Mouse (Mus musculus): ENCODE measurements at regions not wholly inside any gene's neighbourhood (a gene's known extent, or its start where the extent isn't known, plus 50 kb on each side); places are given as distances from the start of the nearest gene placed in this dataset. TPM values are rescaled to one million over a fixed set of nuclear protein-coding genes. Genes with fewer than 3 reads are reported as not detected.

DNA sequence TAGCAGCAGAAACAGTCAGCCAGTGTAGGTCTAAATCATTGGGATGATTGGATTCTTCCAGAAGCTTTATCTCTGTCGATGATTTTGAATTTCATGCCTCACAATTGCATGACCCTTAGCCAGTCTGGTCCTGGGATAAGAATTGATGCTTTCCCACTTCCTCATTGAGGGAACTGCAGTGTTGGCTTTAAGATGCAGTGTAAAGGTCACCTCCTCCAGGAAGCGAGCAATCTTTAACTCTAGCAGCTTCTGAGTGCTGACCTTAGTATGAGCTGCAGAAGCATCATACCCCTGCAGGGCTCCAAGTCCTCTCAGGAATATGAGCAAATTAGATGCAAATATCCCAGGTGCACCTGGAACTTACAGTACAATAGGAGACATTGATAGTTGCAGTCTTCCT lies 1132.2 kb upstream of the A1bg start:
- 84% methylated on average over 2 of the region's 2 CpGs for WGBS
- Histone ChIP-seq H3K9me3 (replicated peaks) (0 out of 2 replicates have a peak, but pooled peaks cover 4% of the 10 kb centered on the region), H3K27me3 (ENCODE audit: low read depth, poor library complexity, severe bottlenecking) (no peaks in the 10 kb centered on the region), H3K27ac (replicated peaks) (no peak overlapping the region), H3K36me3 (no peaks in the 10 kb centered on the region), H3K4me1 (no peaks in the 10 kb centered on the region), H3K4me3 (no peak overlapping the region)
- no peak for DNase-seq (ENCODE audit: low spot score)

DNA sequence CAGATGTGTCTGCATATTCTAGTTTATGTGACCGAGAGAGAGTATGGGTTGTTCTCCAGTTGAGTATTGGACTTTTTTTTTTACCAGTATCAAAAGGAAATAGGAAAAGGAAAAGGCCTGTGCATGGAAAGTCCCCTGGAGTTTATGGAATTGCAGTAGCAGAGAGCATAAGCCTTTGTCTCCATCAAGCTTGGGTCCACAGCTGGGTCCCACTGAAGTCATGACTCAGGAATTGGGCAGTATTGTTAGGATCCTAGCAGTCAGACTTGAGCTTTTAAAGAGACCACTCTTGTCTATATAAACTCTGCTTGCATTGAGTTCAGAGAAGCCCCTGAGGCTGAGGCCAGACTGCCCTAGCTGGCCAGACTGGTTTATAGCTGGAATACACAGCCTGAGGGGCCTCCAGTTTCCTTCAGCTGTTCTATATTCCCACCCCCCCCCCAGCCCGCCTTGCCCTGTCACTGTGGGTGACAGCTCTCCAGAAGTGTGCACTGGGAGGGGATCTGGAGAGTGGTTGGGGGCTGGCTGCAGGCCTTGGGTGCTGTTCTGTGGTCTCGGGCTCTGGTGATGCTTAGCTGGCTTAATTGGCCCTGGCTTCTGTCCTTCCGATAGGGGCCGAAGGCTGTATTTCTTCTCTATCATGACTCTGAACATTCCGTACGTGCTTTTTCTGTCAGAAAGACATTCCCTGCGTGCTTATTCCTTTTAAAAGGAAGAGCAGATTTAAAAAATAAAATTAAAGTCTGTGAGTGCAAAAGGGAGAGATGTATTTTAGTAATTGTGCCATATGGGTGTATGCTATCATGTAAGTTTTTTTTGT lies 1130.8 kb upstream of the A1bg start:
- 88% methylated on average over 8 of the region's 8 CpGs for WGBS

DNA sequence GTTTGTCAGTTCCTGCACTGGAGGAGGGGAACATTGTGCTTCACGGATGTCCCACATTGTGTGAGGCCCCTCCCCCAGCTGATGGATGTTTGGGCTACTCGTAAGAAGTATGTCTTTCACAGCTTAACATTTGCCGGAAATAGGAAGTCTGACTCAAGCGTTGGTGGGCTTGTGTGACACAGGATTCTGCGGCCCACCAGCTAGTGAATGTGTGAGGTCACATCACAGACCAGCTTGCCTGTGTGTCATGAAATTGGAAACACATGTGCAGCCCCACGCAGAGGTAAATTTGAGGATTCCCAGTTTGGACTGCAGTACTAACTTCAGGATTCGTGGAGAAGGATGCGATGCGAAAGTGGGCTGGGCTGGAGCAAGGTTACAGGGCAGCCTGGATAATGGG lies 1126.6 kb upstream of the A1bg start:
- peak; percentile 29 for DNase-seq (ENCODE audit: low spot score)
- H3K36me3 ChIP-seq = no peaks in the 10 kb centered on the region
- H3K27me3 ChIP-seq (ENCODE audit: low read depth, poor library complexity, severe bottlenecking) = no peaks in the 10 kb centered on the region
- H3K4me3 ChIP-seq = no peak overlapping the region
- 75% methylated on average over 9 of the region's 9 CpGs for WGBS
- H3K27ac ChIP-seq (replicated peaks) = no peak overlapping the region
- no peaks in the 10 kb centered on the region for H3K4me1 ChIP-seq
- H3K9me3 ChIP-seq (replicated peaks) = 0 out of 2 replicates have a peak, but pooled peaks cover 4% of the 10 kb centered on the region

More for the DNA sequence above, 1130.8 kb upstream of the A1bg start:
- Histone ChIP-seq H3K4me3 (no peak overlapping the region), H3K27ac (replicated peaks) (no peak overlapping the region), H3K9me3 (replicated peaks) (0 out of 2 replicates have a peak, but pooled peaks cover 4% of the 10 kb centered on the region), H3K4me1 (no peaks in the 10 kb centered on the region), H3K36me3 (no peaks in the 10 kb centered on the region), H3K27me3 (ENCODE audit: low read depth, poor library complexity, severe bottlenecking) (no peaks in the 10 kb centered on the region)
- DNase-seq (ENCODE audit: low spot score) = no peak

DNA sequence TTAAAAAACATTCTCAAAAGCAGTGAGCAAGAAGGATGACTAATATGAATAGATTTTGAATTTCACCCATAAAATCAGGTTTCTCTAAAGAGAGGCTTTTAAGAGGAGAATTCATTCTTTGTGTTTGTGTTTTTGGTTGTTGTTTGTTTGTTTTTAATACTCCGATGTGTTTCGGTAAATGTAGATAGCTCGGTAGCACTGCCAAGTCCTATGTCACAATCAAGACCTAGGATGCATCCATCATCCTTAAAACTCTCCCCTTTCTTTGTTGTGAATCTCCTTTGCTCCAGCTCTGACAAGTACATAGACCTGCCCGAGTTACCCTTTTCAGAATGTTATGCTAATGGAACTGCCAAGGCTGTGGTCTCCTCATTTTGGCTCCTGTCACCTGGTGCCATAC lies 1126.2 kb upstream of the A1bg start:
- 0 out of 2 replicates have a peak, but pooled peaks cover 4% of the 10 kb centered on the region for H3K9me3 ChIP-seq (replicated peaks)
- 86% methylated on average over 4 of the region's 4 CpGs for WGBS
- no peaks in the 10 kb centered on the region for H3K27me3 ChIP-seq (ENCODE audit: low read depth, poor library complexity, severe bottlenecking)
- H3K4me3 ChIP-seq = no peak overlapping the region
- no peak for DNase-seq (ENCODE audit: low spot score)
- no peak overlapping the region for H3K27ac ChIP-seq (replicated peaks)
- H3K4me1 ChIP-seq = no peaks in the 10 kb centered on the region
- H3K36me3 ChIP-seq = no peaks in the 10 kb centered on the region

DNA sequence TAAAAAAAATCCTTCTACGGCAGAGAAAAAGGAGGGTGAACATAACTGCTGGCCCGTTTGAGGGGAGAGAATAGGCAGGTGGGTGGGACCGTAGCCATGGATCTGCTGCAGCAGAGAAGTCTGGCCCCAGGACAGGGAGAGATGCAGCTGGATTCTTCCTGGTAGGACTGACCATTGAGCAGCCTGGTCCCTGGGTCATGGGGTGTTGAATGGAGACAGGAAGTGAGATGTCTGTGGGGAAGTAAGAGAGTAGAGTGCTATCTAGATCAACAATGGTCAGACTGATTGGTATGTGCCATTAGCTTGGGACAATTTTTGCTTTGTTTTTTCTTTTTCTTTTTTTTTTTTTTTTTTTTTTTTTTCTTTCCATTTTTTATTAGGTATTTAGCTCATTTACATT lies 1123.5 kb upstream of the A1bg start:
- H3K36me3 ChIP-seq = no peaks in the 10 kb centered on the region
- no peak overlapping the region for H3K27ac ChIP-seq (replicated peaks)
- no peaks in the 10 kb centered on the region for H3K4me1 ChIP-seq
- DNase-seq (ENCODE audit: low spot score) = no peak
- 0 out of 2 replicates have a peak, but pooled peaks cover 4% of the 10 kb centered on the region for H3K9me3 ChIP-seq (replicated peaks)
- H3K27me3 ChIP-seq (ENCODE audit: low read depth, poor library complexity, severe bottlenecking) = no peaks in the 10 kb centered on the region
- H3K4me3 ChIP-seq = no peak overlapping the region
- 89% methylated on average over 3 of the region's 3 CpGs for WGBS

GRCm38 (mm10) chr15:62044654-62045335 lies 1122.0 kb upstream of the A1bg start:
- Histone ChIP-seq H3K27ac (replicated peaks) (no peak overlapping the region), H3K27me3 (ENCODE audit: low read depth, poor library complexity, severe bottlenecking) (no peaks in the 10 kb centered on the region), H3K4me3 (no peak overlapping the region), H3K36me3 (no peaks in the 10 kb centered on the region), H3K4me1 (no peaks in the 10 kb centered on the region), H3K9me3 (replicated peaks) (no peaks in the 10 kb centered on the region)
- WGBS = 91% methylated on average over 7 of the region's 7 CpGs
- DNase-seq (ENCODE audit: low spot score) = no peak

DNA sequence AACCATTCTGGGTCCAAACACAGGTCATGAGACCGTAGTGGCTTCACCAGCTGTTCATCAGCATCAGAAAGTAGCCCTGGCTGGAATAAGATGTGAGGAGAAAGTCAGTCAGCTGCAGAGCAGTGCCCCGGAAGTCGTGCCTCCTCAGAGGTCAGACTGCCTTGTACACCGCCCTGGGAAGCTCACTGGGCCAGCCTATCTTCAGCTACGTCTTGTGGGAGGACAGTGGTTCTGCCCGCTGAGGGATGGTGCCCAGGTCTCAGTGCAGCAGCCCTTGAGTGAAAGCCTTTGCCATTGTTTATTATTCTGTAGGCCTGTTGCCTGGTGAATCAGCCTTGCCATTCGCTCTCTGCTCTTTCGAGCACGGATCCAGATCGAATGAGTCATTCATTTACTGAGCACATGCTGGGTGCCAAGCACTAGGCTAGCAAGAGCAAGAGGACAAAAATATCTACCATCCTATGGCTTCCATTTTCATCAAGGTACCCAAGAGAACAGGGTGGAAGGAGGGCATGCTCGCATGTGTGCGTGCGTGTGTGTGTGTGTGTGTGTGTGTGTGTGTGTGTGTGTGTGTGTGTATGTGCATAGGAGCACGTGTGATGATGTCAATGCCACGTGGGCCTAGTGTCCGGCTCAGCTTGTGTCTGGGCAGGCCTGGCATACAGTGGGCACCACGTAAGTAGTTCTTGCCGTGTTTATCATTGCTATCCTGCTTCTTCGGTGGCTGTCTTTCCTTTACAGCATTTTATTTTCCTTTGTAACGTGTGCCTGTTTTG lies 1121.0 kb upstream of the A1bg start:
- no peak overlapping the region for H3K27ac ChIP-seq (replicated peaks)
- H3K9me3 ChIP-seq (replicated peaks) = no peaks in the 10 kb centered on the region
- no peaks in the 10 kb centered on the region for H3K36me3 ChIP-seq
- no peak overlapping the region for H3K4me3 ChIP-seq
- peaks cover 5% of the 10 kb centered on the region for H3K27me3 ChIP-seq (ENCODE audit: low read depth, poor library complexity, severe bottlenecking)
- DNase-seq (ENCODE audit: low spot score) = no peak
- peaks cover 7% of the 10 kb centered on the region for H3K4me1 ChIP-seq
- WGBS = 87% methylated on average over 20 of the region's 20 CpGs

DNA sequence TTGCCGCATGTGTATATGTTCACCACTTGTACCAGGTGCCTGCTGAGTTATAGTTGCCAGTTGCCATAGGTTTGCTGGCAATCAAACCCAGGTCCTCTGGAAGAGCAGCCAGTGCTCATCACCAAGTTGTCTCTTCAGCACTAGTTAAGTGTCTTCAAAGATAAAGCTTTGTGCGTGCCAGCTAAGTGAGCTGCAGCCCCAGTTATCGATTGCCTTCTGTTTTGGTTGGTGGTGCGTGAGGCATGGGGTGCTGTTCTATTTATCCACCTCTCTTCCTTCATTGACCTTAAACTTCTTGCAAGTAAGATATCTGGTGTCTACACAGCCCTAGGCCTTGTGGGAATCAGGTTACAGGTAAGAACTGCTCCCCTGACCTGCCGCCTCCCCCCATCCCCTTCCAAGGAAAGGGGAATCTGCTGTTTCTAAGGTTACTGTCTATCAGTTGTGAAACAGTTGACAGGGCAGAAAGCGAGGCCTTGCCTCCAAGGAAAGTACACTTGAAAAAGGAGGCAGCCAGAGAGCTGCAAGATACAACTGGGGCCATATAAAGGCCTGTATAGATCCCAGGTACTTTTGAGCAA lies 1120.2 kb upstream of the A1bg start:
- no peak overlapping the region for H3K4me3 ChIP-seq
- WGBS = 88% methylated on average over 6 of the region's 6 CpGs
- H3K27ac ChIP-seq (replicated peaks) = no peak overlapping the region
- H3K9me3 ChIP-seq (replicated peaks) = no peaks in the 10 kb centered on the region
- peaks cover 12% of the 10 kb centered on the region for H3K27me3 ChIP-seq (ENCODE audit: low read depth, poor library complexity, severe bottlenecking)
- H3K4me1 ChIP-seq = peaks cover 15% of the 10 kb centered on the region
- DNase-seq (ENCODE audit: low spot score) = no peak
- no peaks in the 10 kb centered on the region for H3K36me3 ChIP-seq

Small RNA genes in the stretch of these regions (microRNA-seq; reads per million reads assigned to microRNA genes)
- not detected for gene Gm24810

Measured in midbrain, embryonic 10.5 days (tissue).